Mouse (Mus musculus): Measurements from ENCODE around the gene Lsm12.

DNA sequence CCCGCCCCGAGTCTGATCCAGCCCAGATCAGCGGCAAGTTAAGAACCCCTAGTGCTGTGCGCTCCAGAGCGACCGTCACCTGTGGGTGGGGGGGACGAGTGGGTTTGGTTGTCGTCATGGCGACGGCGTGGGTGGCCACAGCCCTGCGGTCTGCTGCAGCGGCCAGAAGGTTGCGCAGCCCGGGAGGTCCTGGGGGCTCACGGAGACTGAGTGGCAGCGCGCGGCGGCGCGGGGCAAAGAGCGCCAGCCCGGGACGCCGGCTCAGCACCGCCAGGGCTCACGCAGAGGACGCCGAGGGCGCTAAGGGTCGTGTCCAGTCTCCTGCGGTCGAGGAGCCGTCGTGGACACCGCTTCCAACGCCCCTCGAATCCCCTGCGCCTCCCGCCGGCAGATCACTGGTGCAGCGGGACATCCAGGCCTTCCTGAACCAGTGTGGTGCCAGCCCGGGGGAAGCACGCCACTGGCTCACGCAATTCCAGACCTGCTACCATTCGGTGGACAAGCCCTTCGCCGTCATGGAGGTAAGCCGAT is 39.6 kb downstream of the Lsm12 start, which contains the start of gene Nags:
- TF ChIP-seq CTCF (IDR thresholded peaks at IDR 0.05; ENCODE audit: low read depth): no peak
- no peak for TF ChIP-seq EP300 (IDR thresholded peaks at IDR 0.05; ENCODE audit: low read depth)

All from liver, embryonic 14.5 days (tissue).